Mouse (Mus musculus) brain, embryonic 14.5 days (tissue): ENCODE data around the gene Sit1.

Source experiments
- CTCF ChIP-seq: fragments of 200-500 bp; IDR thresholded peaks from 2 replicates; pipeline ENCODE4 v1.5.1; 2012; ENCODE audit warnings: inconsistent platforms, mild to moderate bottlenecking, moderate library complexity, borderline replicate concordance; ENCODE audit not compliant: insufficient read depth, insufficient read length; ENCODE audit errors: extremely low read depth
- POLR2A ChIP-seq: fragments of 200-500 bp; IDR thresholded peaks from 2 replicates; pipeline ENCODE4 v1.6.1; 2012; ENCODE audit warnings: mild to moderate bottlenecking, inconsistent platforms, borderline replicate concordance; ENCODE audit not compliant: poor library complexity, insufficient read depth, insufficient read length, severe bottlenecking; ENCODE audit errors: extremely low read depth

- TF ChIP-seq POLR2A (no peak), CTCF (no peak)
Measured at GRCm38 (mm10) chr4:43448554-43448953, 35.0 kb downstream of the Sit1 start.
